Mouse (Mus musculus): ENCODE results near the gene Furin.

DNA sequence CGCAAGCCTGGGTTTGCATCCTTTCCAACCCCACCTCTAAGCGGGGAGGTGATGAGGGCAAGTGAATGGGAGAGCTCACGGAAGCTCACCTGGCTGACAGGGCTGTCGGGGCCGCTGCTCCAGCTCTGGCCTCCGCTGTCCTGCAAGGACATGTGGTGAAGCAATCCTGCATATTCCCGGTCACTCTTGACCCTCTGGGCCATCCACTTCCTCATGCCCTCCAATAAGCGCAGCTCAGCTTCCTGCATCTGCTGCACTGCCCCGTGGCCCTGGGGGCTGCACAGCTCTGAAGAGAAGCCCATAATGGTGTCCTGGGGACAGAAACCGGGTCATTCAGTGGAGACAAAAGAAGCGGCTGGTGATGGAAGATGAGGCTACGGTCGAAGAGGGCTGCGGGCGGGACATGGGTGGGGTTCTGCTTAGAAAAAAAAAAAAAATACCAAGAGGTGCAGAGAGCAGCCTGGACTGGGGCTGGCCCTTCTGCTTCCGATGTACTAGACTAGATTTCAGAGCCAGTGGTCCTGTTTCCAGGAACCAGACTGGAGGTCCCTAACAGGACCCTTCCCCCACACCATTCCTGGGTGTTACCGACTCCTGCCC, 18.1 kb downstream of the Furin start:
- TF ChIP-seq CTCF (IDR thresholded peaks at IDR 0.05; ENCODE audit: low read depth, low read length) = no peak
- TF ChIP-seq POLR2A (IDR thresholded peaks at IDR 0.05; ENCODE audit: extremely low read depth, insufficient read depth, low read length) = no peak

Data from liver, adult 2 months (tissue).